Mouse (Mus musculus): ENCODE results near the gene Sgtb. TPM values are rescaled to one million over a fixed set of nuclear protein-coding genes. Genes with fewer than 3 reads are reported as not detected.

Gene Sgtb
- 11.5 TPM for polyA plus RNA-seq (2017; shearing (Covaris generic))

GRCm38 (mm10) chr13:104109288-104109815 is at the start of gene Sgtb, which contains the start of gene Nln:
Gene Sgtb, plus strand, starts transcription at chr13:104109741.
Gene Nln, minus strand, starts transcription at chr13:104109614.

DNA sequence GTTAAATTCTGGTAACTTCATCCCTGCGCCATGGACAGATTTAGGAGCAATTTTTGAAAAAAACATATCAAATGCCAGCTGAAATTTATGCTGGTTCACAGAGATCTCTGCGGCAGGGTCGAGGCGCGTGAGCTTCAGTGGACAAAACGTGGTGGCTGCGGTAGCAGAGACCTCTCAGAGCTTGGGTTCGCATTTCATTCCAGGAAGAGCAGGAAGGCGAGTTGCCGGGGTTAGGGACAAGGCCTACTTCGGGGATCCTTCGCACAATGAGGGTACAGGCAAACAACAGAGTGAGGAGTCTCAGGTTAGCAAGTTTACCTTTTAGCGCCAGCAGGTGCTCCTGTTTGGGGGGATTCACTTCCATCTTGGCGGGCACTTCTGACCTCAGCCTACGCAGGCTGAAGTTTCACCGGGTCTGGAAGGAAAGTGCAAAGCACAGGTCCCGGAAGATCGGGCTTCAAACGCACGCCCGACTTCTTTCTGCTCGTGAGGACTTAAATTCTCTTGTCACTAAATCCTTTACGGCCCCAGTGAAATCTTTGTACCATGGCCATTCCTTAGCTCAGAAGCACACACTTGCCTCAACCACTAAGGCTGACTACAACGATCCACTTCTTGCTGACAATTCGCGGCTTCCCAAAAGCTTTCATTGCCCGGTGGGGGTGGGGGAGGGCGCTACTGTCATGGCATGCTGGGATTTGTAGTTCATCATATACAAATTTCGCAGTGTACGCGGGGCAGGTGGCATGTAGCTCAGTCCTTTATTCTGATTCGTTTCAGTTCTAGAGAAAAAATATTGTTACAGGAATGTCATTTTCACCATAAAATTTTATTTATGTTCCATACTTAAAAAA is 68.5 kb downstream of the Sgtb start, which contains the start of gene Trappc13:
Trappc13 (minus strand) TSS at position 674 of the 854 bp plus-strand sequence.

DNA sequence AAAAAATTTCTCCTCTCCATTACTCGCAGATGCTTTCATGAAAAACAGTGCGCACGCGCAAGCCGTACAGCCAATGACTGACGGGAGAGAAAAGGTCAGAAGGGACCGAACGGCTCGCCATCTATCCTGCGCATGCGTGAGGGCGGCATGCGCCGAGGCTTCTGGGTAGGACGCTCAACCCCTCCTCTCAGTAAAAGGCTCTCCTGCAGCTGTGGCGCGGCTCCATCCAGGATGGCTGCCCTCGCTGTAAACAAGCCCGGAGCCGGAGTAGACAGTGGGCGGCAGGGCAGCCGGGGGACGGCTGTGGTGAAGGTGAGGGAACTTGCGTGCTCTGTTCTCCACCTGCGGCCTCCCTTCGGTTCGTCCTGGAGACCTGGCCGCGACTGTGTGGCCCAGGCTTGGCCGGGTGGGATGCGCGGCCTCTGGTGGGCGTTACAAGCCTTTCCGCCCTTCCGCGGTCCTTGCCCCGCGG is 69.1 kb downstream of the Sgtb start, which contains the start of gene Trim23:
Trim23 (plus strand) TSS at position 148 of the 472 bp plus-strand sequence.

Other genes with a start within 250 kb of the Sgtb start
- 98.3 TPM for gene Erbin, start 189.2 kb upstream of the Sgtb start, polyA plus RNA-seq (2017; shearing (Covaris generic))
- gene Nln, start 127 bp upstream of the Sgtb start, polyA plus RNA-seq (2017; shearing (Covaris generic)): 13.6 TPM
- 27.8 TPM for gene Trappc13, start 68.7 kb downstream of the Sgtb start, polyA plus RNA-seq (2017; shearing (Covaris generic))
- gene Trim23, start 69.1 kb downstream of the Sgtb start, polyA plus RNA-seq (2017; shearing (Covaris generic)): 16.4 TPM
- gene Cenpk, start 118.9 kb downstream of the Sgtb start, polyA plus RNA-seq (2017; shearing (Covaris generic)): 1.3 TPM
- gene Ppwd1, start 119.1 kb downstream of the Sgtb start, polyA plus RNA-seq (2017; shearing (Covaris generic)): 10.6 TPM
- 6.4 TPM for gene Adamts6, start 178.1 kb downstream of the Sgtb start, polyA plus RNA-seq (2017; shearing (Covaris generic))